ENCODE assay signal across 12 mouse cellular contexts in the genomic region with DNA sequence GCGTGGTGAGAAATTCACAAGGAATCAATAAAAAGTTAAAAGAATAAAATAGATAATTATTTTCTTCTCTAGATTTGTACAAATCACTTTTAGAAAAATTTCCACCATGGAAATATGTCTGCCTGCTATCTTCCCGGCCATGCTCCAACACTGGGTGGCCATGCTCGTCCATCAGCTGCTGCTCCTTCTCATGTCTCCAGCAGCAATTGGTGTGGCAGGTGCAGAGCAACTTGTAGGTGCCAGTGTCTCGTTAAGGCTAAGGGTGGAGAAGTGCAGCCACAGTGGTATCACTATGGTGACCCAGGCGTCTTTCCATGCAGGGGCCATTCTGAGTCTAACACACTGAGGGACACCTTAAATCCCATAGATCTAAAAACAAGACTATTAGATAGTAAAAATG.
A peak's percentile ranks its signal among the peaks of the same experiment; 100 is the strongest.
DNase-seq lines count a peak whose midpoint lies in the region; TF ChIP-seq lines count a peak whose summit lies in the region.
"Had no signal": no experiment of that assay in that cellular context is flagged by ENCODE, and none has a peak within 500 bp of the region (broad histone marks: within the 10 kb centered on the region; RNA-seq: fewer than 3 reads in every experiment).

No protein-coding gene starts in this region.

- H3K9me3 ChIP-seq in heart, embryonic 10.5 days = no peaks in the 10 kb centered on the region
- no peaks in the 10 kb centered on the region for H3K9me3 ChIP-seq in ES-E14 (ENCODE audit: control insufficient read depth, insufficient read depth, low read depth, low read length)

- H3ac ChIP-seq in myocyte (ENCODE audit: control insufficient read depth, insufficient read length) = no peak overlapping the region

- H3K9ac ChIP-seq in ES-E14 (ENCODE audit: insufficient read depth, low read depth, low read length, poor library complexity, severe bottlenecking) = no peak overlapping the region

- DNase-seq in heart, adult 11 months = peak; percentile 86
- no peak for DNase-seq in heart, embryonic 10.5 days (ENCODE audit: low spot score)
- DNase-seq in ES-E14 (ENCODE audit: low read depth, low spot score) = no peak
- no peak for DNase-seq in urinary bladder, postnatal 4 days (ENCODE audit: low spot score in 2 of 2)
- DNase-seq in spleen, adult 18-20 months = no peak
- DNase-seq: adrenal gland, adult 8-10 months; B cell, adult 2 months; cerebellum, adult 11 months had no signal

- H3K36me3 ChIP-seq in heart, embryonic 10.5 days = no peaks in the 10 kb centered on the region
- H3K36me3 ChIP-seq in ES-E14 (ENCODE audit: control insufficient read depth, insufficient read depth, low read length, poor library complexity, severe bottlenecking) (no peaks in the 10 kb centered on the region), myocyte (ENCODE audit: control insufficient read depth, insufficient read depth) (no peaks in the 10 kb centered on the region)
- H3K36me3 ChIP-seq: G1E had no signal

- peaks cover 9% of the 10 kb centered on the region for H3K4me1 ChIP-seq in heart, embryonic 10.5 days
- no peaks in the 10 kb centered on the region for H3K4me1 ChIP-seq in ES-E14 (ENCODE audit: control insufficient read depth in 2 of 2, insufficient read depth in 2 of 2, low read length in 2 of 2, poor library complexity in 1 of 2)

- H3K27me3 ChIP-seq in heart, embryonic 10.5 days (ENCODE audit: insufficient read depth, poor library complexity, severe bottlenecking) = no peaks in the 10 kb centered on the region
- no peaks in the 10 kb centered on the region for H3K27me3 ChIP-seq in myocyte (ENCODE audit: control insufficient read depth, insufficient read depth, insufficient read length)
- H3K27me3 ChIP-seq: CH12.LX, Patski had no signal

- 83% methylated on average over 5 of the region's 5 CpGs for WGBS in heart, embryonic 10.5 days

- TF ChIP-seq POLR2A in myocyte (IDR thresholded peaks at IDR 0.05; ENCODE audit: insufficient read length, low read depth) = no peak

- no peak overlapping the region for H3K27ac ChIP-seq in heart, embryonic 10.5 days
- H3K27ac ChIP-seq in ES-E14 (ENCODE audit: insufficient read depth, low read depth, low read length, poor library complexity, severe bottlenecking) = peak overlapping the region; percentile 40; the same call in 1 of the 2 replicates

- no peaks in the 10 kb centered on the region for H3K79me2 ChIP-seq in myocyte (ENCODE audit: control insufficient read depth, insufficient read depth)

- no peak overlapping the region for H3K4me2 ChIP-seq in myocyte (ENCODE audit: low read depth)

- in situ Hi-C loops in ES-E14 (cut with MboI; ENCODE audit: low sequenced_read_pairs in 2 of 2, unreplicated experiment in 2 of 2) = no loop called here

- H3K4me3 ChIP-seq in heart, embryonic 10.5 days = no peak overlapping the region
- no peak overlapping the region for H3K4me3 ChIP-seq in ES-E14 (ENCODE audit: insufficient read depth in 1 of 2, low read depth in 1 of 2, low read length in 2 of 2, poor library complexity in 1 of 2, severe bottlenecking in 1 of 2)
- no peak overlapping the region for H3K4me3 ChIP-seq in myocyte

TF ChIP-seq in ES-E14, 5 proteins besides CTCF, POLR2A, EP300 and RAD21:
- TF ChIP-seq MAFK (IDR thresholded peaks at IDR 0.05; ENCODE audit: insufficient read depth, low read depth, low read length) = no peak
- TF ChIP-seq HCFC1 (IDR thresholded peaks at IDR 0.05; ENCODE audit: borderline replicate concordance, insufficient read depth, low read length) = no peak
- TF ChIP-seq ZC3H11A (IDR thresholded peaks at IDR 0.05; ENCODE audit: borderline replicate concordance, low read depth, low read length) = no peak

TF ChIP-seq in myocyte, 11 proteins besides CTCF, POLR2A, EP300 and RAD21:
- TF ChIP-seq TCF3 (IDR thresholded peaks at IDR 0.05; ENCODE audit: insufficient read length, low read depth) = peak; percentile 70
- TF ChIP-seq POLR2AphosphoS2 (IDR thresholded peaks at IDR 0.05; ENCODE audit: insufficient read length, low read depth) = no peak
- TF ChIP-seq MAX (IDR thresholded peaks at IDR 0.05; ENCODE audit: low read depth) = no peak
- TF ChIP-seq MYOD1 (IDR thresholded peaks at IDR 0.05; ENCODE audit: control insufficient read depth in 1 of 3, insufficient read length in 2 of 3, low read depth in 2 of 3) = peak in 2 of 3 experiments; percentile 94 to 95
- TF ChIP-seq TCF12 (IDR thresholded peaks at IDR 0.05; ENCODE audit: insufficient read depth, poor library complexity, severe bottlenecking) = peak; percentile 37
- TF ChIP-seq E2F4 (IDR thresholded peaks at IDR 0.05; ENCODE audit: insufficient read depth) = no peak
- peak in 2 of 3 experiments; percentile 85 to 95 for TF ChIP-seq MYOG (IDR thresholded peaks at IDR 0.05; ENCODE audit: control insufficient read depth in 1 of 3, insufficient read depth in 1 of 3, insufficient read length in 2 of 3, low read depth in 2 of 3)
- TF ChIP-seq USF1 (IDR thresholded peaks at IDR 0.05; ENCODE audit: low read depth) = no peak
